Mouse (Mus musculus) bone marrow, adult 2 months (tissue): ENCODE data around the gene Pusl1. TPM values are rescaled to one million over a fixed set of nuclear protein-coding genes. Genes with fewer than 3 reads are reported as not detected.

Experiments used
- H3K27ac ChIP-seq: fragments of 200-500 bp; 2 replicates; pipeline ENCODE4 v1.5.1; 2012; ENCODE audit warnings: low read depth, mild to moderate bottlenecking, control low read depth, inconsistent platforms, low read length; ENCODE audit not compliant: control insufficient read depth, poor library complexity, insufficient read depth
- H3K4me1 ChIP-seq: fragments of 200-500 bp; 2 replicates; pipeline ENCODE4 v1.6.1; 2011; ENCODE audit warnings: low read length; ENCODE audit not compliant: control insufficient read depth, insufficient read depth
- H3K4me3 ChIP-seq: fragments of 200-500 bp; replicated peaks from 2 replicates; pipeline ENCODE3; 2011; ENCODE audit warnings: mild to moderate bottlenecking, low read depth, low read length, control low read depth; ENCODE audit not compliant: control insufficient read depth
- CTCF ChIP-seq: fragments of 200-500 bp; IDR thresholded peaks from 2 replicates; pipeline ENCODE4 v1.5.1; 2011; ENCODE audit warnings: low read length, control low read depth; ENCODE audit not compliant: control insufficient read depth, insufficient read depth
- POLR2A ChIP-seq: fragments of 200-500 bp; IDR thresholded peaks from 2 replicates; pipeline ENCODE4 v1.6.1; 2011; ENCODE audit warnings: low read depth, mild to moderate bottlenecking, control low read depth, low read length, borderline replicate concordance; ENCODE audit not compliant: control insufficient read depth
- WGBS: fragments of 180-500 bp; shearing (Covaris S2); methylation state at CpG from one replicate; pipeline ENCODE4 v1.1.7; 2018; 5-methylcytosine and 5-hydroxymethylcytosine counted together
- polyA plus RNA-seq: library from polyadenylated mRNA; stranded (reverse); fragments of >200 nt; gene quantifications from 2 replicates; pipeline ENCODE4 v1.2.4, GENCODE M21; 2011; ENCODE audit warnings: low replicate concordance; ENCODE audit not compliant: missing spikeins, insufficient read depth, insufficient read length

The Pusl1 gene
- polyA plus RNA-seq, 1 experiment, result 18.4 TPM

DNA sequence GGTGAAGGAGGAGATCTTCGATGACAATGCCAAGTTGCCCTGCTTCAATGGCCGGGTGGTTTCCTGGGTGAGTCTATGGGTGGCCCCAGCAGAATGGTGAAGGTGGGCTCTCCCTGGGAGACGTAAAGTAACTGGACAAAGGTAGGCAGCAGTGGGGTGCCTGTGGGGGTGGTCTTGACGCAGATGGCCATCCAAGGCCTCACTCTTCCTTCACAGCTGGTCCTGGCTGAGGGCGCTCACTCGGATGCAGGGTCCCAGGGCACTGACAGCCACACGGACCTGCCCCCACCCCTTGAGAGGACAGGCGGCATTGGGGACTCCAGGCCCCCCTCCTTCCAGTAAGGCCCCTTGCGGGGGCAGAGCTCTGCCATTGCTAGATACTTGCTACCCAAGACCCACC lies 38.2 kb downstream of the Pusl1 start:
- peaks cover 3% of the 10 kb centered on the region for H3K4me1 ChIP-seq
- H3K4me3 ChIP-seq, result no peak overlapping the region
- no peak overlapping the region for H3K27ac ChIP-seq
- 90% methylated on average over 9 of the region's 9 CpGs for WGBS
- TF ChIP-seq CTCF (no peak), POLR2A (no peak)

DNA sequence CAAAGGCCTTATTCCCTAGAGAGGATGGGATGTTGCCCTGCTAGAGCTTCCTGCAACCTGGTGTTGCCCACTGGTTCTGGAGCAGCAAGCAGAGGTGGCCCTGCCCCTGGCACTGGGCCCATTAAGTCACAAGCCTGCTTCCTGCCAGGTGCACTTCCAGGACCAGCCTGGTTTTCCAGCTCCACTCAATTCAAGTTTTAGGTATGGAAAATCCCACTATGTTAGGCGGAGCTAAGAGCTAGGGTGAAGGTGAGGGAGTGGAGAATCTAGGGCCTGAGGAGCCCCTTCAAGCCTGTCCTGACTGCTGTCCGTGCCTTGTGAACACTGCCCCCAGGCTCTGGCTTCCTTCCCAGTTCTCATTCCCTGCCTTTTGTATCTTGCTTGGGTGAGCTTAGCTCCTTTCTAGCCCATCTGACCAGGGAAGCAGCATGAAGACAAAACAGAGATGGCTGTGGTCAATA lies 39.6 kb downstream of the Pusl1 start:
- Histone ChIP-seq H3K4me1 (peaks cover 3% of the 10 kb centered on the region), H3K4me3 (no peak overlapping the region), H3K27ac (no peak overlapping the region)
- 89% methylated on average over 2 of the region's 2 CpGs for WGBS
- TF ChIP-seq POLR2A (no peak), CTCF (no peak)

DNA sequence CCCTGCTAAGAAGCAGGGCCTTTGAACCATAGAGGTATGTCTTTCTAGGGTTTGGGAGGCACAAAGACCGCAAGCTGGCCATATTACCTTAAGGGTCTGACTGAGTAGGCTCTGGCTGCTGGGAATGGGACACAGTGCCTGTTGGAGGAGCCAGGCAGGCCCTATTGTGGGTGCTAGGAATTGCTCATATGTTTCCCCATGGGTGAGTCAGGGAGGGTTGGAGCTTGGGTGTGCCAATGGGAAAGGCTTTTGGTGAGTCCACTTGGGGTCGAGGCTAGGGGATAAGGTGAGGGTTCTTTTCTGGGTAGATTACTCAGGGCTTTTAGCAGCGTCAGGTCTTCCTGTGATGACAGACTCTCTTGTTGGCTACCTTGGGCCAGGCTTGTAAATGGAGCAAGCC lies 40.2 kb downstream of the Pusl1 start:
- Histone ChIP-seq H3K27ac (no peak overlapping the region), H3K4me1 (peaks cover 3% of the 10 kb centered on the region), H3K4me3 (no peak overlapping the region)
- TF ChIP-seq CTCF, result no peak
- TF ChIP-seq POLR2A, result no peak
- WGBS, result 79% methylated on average over 3 of the region's 3 CpGs

DNA sequence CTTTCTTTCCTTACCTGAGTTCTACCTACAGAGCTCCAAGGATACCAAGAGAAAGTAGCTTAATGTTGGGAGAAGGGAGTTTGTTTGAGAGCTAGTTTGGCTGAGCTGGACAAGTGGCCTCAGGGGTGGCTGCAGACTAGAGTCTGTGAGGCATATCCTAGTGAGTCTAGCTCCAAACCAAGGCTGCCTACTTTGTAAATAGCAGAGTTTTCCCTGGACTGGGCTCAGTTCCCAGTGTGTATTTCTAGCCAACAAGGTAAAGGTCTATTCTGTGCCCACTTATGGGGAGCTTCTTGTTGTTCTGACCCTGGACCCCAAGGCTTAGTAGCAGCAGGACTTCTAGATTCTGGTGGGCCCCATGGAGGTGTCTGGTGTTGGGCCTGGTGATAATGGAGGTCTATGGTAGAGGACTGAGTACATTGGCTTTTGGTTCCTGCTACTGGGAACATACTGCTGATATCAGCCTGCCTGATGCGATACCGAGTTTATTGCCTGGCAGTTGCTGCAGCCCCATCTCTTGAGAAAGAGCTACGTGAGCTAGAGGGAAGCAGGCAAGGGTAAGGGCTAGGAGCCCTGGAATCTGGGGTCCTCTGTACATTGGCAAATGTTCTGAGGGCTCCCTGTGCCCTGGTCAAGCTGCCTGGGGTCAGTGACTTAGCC lies 41.7 kb downstream of the Pusl1 start:
- Histone ChIP-seq H3K27ac (no peak overlapping the region), H3K4me1 (peaks cover 3% of the 10 kb centered on the region), H3K4me3 (no peak overlapping the region)
- no peak for TF ChIP-seq CTCF
- TF ChIP-seq POLR2A, result no peak
- WGBS, result 68% methylated on average over 3 of the region's 3 CpGs

DNA sequence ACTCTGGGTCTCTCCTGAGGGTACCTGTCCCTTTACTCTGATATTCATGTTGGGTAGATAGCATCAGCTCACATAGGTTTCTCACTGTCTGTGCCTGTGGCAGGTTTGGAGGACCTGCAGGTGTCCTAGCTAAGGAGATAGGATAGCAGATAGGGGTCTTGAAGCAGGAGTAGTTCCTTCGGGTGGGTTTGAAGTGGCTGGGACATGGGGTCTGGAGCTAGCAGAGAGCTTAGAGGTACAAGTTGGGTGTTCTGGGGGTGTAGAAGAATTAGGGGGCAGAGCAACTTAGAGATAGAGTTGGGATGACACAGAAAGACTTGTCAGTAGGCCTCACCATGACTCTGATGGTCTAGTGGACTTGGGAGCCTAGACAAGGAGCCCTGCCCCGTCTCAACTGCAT lies 42.2 kb downstream of the Pusl1 start:
- Histone ChIP-seq H3K4me1 (peaks cover 3% of the 10 kb centered on the region), H3K4me3 (no peak overlapping the region), H3K27ac (no peak overlapping the region)
- 81% methylated on average over 2 of the region's 2 CpGs for WGBS
- TF ChIP-seq POLR2A, result no peak

DNA sequence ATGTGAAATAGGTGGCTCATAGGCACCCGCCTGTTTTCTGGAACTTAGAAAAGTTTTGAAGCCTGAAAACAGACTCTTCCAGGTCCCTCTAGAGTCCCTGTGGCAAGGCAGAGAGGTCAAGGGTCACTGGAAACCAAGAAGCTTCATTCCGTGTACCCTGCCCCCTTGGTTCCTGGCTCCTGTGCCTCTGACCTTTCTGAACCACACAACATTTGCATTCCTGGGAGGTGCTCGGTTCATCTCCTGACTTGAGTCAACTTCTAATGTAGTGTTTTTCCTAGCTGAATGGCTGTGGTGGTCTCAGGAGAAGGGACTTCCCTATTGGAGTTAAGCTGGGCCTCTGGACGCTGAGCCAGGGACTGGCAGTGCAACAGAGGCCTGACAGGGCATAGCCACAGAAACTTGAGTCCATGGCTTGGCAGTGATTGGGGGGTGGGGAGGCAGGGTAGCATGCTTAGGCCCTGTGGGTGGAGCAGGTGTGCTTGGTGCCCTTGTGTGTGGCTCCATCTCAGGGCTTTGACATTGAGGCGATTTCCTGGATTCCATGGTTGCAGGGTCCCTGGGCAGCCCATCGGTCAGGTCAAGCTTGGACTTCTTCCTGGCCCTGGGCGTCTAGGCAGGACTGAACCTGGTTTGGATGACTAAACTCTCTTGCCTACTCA lies 43.0 kb downstream of the Pusl1 start:
- 67% methylated on average over 7 of the region's 7 CpGs for WGBS
- no peak for TF ChIP-seq CTCF
- no peak for TF ChIP-seq POLR2A
- peaks cover 3% of the 10 kb centered on the region for H3K4me1 ChIP-seq
- H3K27ac ChIP-seq, result no peak overlapping the region
- peak overlapping the region; percentile 33 for H3K4me3 ChIP-seq

DNA sequence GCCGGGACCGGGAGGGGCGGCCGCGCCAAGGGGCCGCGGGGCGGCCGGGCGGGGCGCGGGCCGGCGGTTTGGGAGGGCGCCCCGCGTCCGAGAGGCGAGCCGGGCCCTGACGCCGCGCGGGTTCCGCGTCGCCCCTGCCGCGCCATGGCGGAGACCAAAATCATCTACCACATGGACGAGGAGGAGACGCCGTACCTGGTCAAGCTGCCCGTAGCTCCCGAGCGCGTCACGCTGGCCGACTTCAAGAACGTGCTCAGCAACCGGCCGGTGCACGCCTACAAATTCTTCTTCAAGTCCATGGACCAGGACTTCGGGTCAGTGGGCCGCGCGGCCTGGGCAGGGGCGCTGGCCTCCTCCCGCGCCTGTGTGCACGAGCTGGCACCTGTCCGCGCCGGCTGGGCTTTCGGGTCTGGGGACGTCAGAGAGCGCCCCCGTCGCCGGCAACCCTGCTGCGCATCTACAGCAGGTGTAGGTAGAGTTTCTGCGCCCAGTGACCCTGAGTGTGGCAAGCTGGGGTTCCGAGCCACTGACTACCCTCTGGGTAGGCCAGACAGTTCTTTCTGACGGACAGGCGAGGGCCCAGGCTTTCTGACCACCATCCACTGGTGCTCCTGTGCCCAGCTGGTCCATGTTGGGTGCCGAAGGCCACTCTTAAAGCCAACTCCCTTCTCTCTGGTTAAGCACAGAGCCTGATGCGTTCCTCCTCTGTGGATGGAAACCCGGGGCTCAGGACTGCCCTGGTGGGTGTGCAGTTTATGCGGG lies 43.8 kb downstream of the Pusl1 start:
- peak overlapping the region; percentile 69; the same call in 1 of the 2 replicates for H3K27ac ChIP-seq
- 6% methylated on average over 69 of the region's 69 CpGs for WGBS
- peaks cover 3% of the 10 kb centered on the region for H3K4me1 ChIP-seq
- peak overlapping the region; percentile 98 for H3K4me3 ChIP-seq
- TF ChIP-seq CTCF, result 0 out of 2 replicates have a peak, but pooled peaks have one; percentile 2
- TF ChIP-seq POLR2A, result peak; percentile 28; the same call in 1 of the 2 replicates

DNA sequence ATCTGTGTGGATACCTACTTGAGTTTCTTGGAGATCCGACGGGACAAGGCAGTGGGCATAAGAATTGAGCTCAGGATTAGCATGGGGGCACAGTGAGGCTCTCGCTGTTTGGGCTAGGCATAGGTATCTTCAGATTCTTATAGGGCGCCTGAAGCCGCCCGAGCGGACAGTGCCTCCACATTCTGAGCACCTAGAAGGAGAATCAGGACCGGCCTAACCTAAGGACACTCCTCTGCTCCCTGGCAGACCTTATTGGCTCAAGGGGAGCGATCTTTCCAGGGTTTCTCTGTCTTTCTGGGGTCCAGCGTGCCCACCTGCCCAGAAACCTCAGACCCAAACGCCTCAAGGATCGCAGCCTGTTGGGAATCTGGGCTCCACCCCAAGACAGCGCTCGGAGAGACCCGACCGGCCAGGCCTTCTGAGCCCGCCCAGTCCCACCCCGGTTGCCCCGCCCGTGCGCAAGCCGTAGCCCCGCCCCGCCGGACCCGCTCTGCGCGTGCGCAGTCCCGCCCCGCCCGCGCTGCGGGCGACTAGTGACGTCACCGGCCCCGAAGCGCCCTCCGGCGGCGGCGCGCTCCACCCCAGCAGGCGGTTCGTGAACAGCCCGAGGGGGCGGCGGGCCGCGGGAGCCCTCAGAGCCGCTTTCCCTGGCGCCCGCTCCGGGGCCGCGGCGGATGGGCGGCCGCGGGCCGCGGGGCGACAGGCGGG lies 44.6 kb downstream of the Pusl1 start, which contains the start of gene Dvl1:
TSS of gene Dvl1 (plus strand) at position 532 of the 708 bp plus-strand sequence.
- WGBS, result 4% methylated on average over 62 of the region's 65 CpGs
- Histone ChIP-seq H3K4me1 (peaks cover 3% of the 10 kb centered on the region), H3K4me3 (peak within 1 kb of the TSS; percentile 98), H3K27ac (peak within 1 kb of the TSS; percentile 69)
- TF ChIP-seq POLR2A, result peak; percentile 30; the same call in 1 of the 2 replicates
- TF ChIP-seq CTCF, result peak; percentile 38; the same call in 1 of the 2 replicates

DNA sequence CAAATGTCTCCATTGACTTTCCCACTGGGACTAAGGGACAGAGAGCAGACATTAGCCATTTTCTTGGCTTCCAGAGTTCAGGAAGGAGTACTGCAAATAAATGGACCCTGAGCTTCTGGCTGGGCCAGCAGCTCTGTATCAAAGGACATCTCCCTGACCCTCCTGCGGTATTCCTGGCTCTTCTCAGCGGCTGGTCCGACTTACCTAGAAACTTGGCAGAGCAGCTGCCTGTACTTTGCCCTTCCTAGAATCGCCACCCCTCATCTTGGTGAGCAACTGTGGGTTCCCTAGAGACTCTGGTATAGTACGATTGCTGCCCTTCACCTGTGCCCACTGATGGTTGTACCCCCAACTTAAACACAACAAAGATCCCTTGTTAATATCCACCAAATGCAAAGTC lies 48.4 kb downstream of the Pusl1 start:
- 87% methylated on average over 5 of the region's 5 CpGs for WGBS
- no peak overlapping the region for H3K27ac ChIP-seq
- H3K4me1 ChIP-seq, result no peaks in the 10 kb centered on the region; the same call in 1 of the 2 replicates
- H3K4me3 ChIP-seq, result no peak overlapping the region
- TF ChIP-seq POLR2A (no peak), CTCF (no peak)
